Mouse (Mus musculus): ENCODE results near the gene Serinc5.

DNA sequence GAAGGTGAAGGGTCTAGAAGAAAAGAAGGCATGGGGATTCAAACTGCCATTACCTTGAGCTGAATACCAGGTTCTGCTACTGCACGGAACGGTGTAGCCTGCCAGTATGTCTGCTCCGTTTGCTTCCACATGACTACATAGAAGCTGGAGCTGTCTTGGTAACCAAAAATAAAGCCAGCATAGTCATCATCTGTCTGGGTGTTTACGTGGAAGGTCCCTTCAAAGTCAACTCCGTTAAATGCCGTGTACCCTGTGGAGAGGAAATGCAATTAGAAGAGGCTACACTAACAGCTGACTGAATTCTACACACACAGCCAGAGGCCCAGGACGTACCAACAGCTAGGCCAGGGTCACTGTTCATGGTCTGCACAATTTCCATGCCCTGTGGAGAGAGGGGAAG, 144.1 kb downstream of the Serinc5 start:
- TF ChIP-seq CTCF (IDR thresholded peaks at IDR 0.05; ENCODE audit: low read depth) = no peak
- TF ChIP-seq EP300 (IDR thresholded peaks at IDR 0.05; ENCODE audit: low read depth) = no peak

All from liver, postnatal 0 days (tissue).